Mouse (Mus musculus) NIH3T3 (cell line): ENCODE results near the gene Tfdp2.
"Not testable (repeated sequence)": the region's sequence is repeated elsewhere in the genome, so short reads cannot be mapped to it uniquely, and the experiment has no call there.

Source experiments
- DNase-seq: peaks from one replicate; pipeline ENCODE4 v3.0.0-alpha.2; 2012; ENCODE audit warnings: low read depth

Gene Tfdp2

GRCm38 (mm10) chr9:96195885-96196622 lies at the start of gene Tfdp2:
Tfdp2 (plus strand) TSS chr9:96196275.
- DNase-seq, result peak; percentile 90

GRCm38 (mm10) chr9:96152801-96153200 lies 43.3 kb upstream of the Tfdp2 start:
- no peak for DNase-seq

GRCm38 (mm10) chr9:96158431-96158830 lies 37.6 kb upstream of the Tfdp2 start:
- DNase-seq, result no peak

GRCm38 (mm10) chr9:96159047-96159446 lies 37.0 kb upstream of the Tfdp2 start:
- DNase-seq, result no peak

GRCm38 (mm10) chr9:96160767-96161166 lies 35.3 kb upstream of the Tfdp2 start:
- DNase-seq, result no peak

- DNase-seq, result no peak
Measured at GRCm38 (mm10) chr9:96162421-96162820, 33.7 kb upstream of the Tfdp2 start.

GRCm38 (mm10) chr9:96163443-96163842 lies 32.6 kb upstream of the Tfdp2 start:
- peak; percentile 14 for DNase-seq

- not testable (repeated sequence) for DNase-seq
Measured at GRCm38 (mm10) chr9:96163983-96164382, 32.1 kb upstream of the Tfdp2 start.

- peak; percentile 60 for DNase-seq
Measured at GRCm38 (mm10) chr9:96167168-96167585, 28.9 kb upstream of the Tfdp2 start.

GRCm38 (mm10) chr9:96170600-96170999 lies 25.5 kb upstream of the Tfdp2 start:
- DNase-seq, result no peak

GRCm38 (mm10) chr9:96184909-96185308 lies 11.2 kb upstream of the Tfdp2 start:
- peak; percentile 30 for DNase-seq

GRCm38 (mm10) chr9:96186701-96187100 lies 9.4 kb upstream of the Tfdp2 start:
- no peak for DNase-seq

- peak; percentile 60 for DNase-seq
Measured at GRCm38 (mm10) chr9:96196636-96197181, 634 bp downstream of the Tfdp2 start.

- no peak for DNase-seq
Measured at GRCm38 (mm10) chr9:96197806-96198205, 1.7 kb downstream of the Tfdp2 start.

GRCm38 (mm10) chr9:96203663-96204062 lies 7.6 kb downstream of the Tfdp2 start:
- DNase-seq, result no peak

- DNase-seq, result no peak
Measured at GRCm38 (mm10) chr9:96207428-96207827, 11.4 kb downstream of the Tfdp2 start.

- no peak for DNase-seq
Measured at GRCm38 (mm10) chr9:96213036-96213645, 17.1 kb downstream of the Tfdp2 start.

GRCm38 (mm10) chr9:96214171-96214570 lies 18.1 kb downstream of the Tfdp2 start:
- no peak for DNase-seq

GRCm38 (mm10) chr9:96217299-96217698 lies 21.2 kb downstream of the Tfdp2 start:
- DNase-seq, result no peak

GRCm38 (mm10) chr9:96217799-96218198 lies 21.7 kb downstream of the Tfdp2 start:
- DNase-seq, result peak; percentile 5

- no peak for DNase-seq
Measured at GRCm38 (mm10) chr9:96219114-96219669, 23.1 kb downstream of the Tfdp2 start.

GRCm38 (mm10) chr9:96220419-96220818 lies 24.3 kb downstream of the Tfdp2 start:
- no peak for DNase-seq

- no peak for DNase-seq
Measured at GRCm38 (mm10) chr9:96223302-96223701, 27.2 kb downstream of the Tfdp2 start.
